Mouse (Mus musculus) hindbrain, embryonic 16.5 days (tissue): ENCODE data around the gene Fam120c. TPM values are rescaled to one million over a fixed set of nuclear protein-coding genes. Genes with fewer than 3 reads are reported as not detected.
A peak's percentile ranks its signal among the peaks of the same experiment; 100 is the strongest.

ENCODE experiments used
- ATAC-seq: fragments of 200-750 bp; cut with Nextera tagmentation; 2 replicates; pipeline ENCODE4 v1.8.0; 2017; ENCODE audit warnings: moderate TSS enrichment, moderate library complexity
- H3K27ac ChIP-seq: fragments of 300-500 bp; sonication (generic); 2 replicates; pipeline ENCODE4 v1.5.1; 2014; ENCODE audit warnings: low read depth, mild to moderate bottlenecking, control low read depth, low read length, moderate library complexity
- H3K27me3 ChIP-seq: fragments of 300-500 bp; sonication (generic); replicated peaks from 2 replicates; pipeline ENCODE4 v1.6.1; 2014; ENCODE audit warnings: low read length; ENCODE audit not compliant: control insufficient read depth, insufficient read depth
- H3K36me3 ChIP-seq: fragments of 300-500 bp; sonication (generic); 2 replicates; pipeline ENCODE4 v1.6.1; 2014; ENCODE audit warnings: mild to moderate bottlenecking, low read length, moderate library complexity, mixed read lengths; ENCODE audit not compliant: control insufficient read depth, insufficient read depth
- H3K4me1 ChIP-seq: fragments of 300-500 bp; sonication (generic); 2 replicates; pipeline ENCODE4 v1.6.1; 2014; ENCODE audit warnings: low read depth, low read length; ENCODE audit not compliant: control insufficient read depth, insufficient read depth
- H3K4me2 ChIP-seq: fragments of 300-500 bp; sonication (generic); 2 replicates; pipeline ENCODE4 v1.6.1; 2014; ENCODE audit warnings: mild to moderate bottlenecking, low read length, control low read depth, moderate library complexity
- H3K4me3 ChIP-seq: fragments of 300-500 bp; sonication (generic); 2 replicates; pipeline ENCODE4 v1.5.1; 2014; ENCODE audit warnings: mild to moderate bottlenecking, low read length, control low read depth, moderate library complexity
- H3K9ac ChIP-seq: fragments of 300-500 bp; sonication (generic); 2 replicates; pipeline ENCODE4 v1.6.1; 2014; ENCODE audit warnings: low read depth, mild to moderate bottlenecking, control low read depth, low read length, moderate library complexity
- H3K9me3 ChIP-seq: fragments of 300-500 bp; sonication (generic); 2 replicates; pipeline ENCODE4 v1.6.1; 2014; ENCODE audit warnings: mild to moderate bottlenecking, low read length, moderate library complexity; ENCODE audit not compliant: control insufficient read depth
- WGBS: fragments of 180-500 bp; shearing (Covaris S2); extraction: QIAGEN DNeasy Blood & Tissue Kit; methylation state at CpG from one replicate; pipeline ENCODE4 v1.1.7; 2014; 5-methylcytosine and 5-hydroxymethylcytosine counted together
- polyA plus RNA-seq: library from polyadenylated mRNA; unstranded; fragments of >200 nt; fragmentation: Nextera tagmentation; extraction: Ambion mirVana; gene quantifications from 2 replicates; pipeline ENCODE4 v1.2.1, GENCODE M21; 2015

Gene Fam120c
- polyA plus RNA-seq = 7.7 and 8.0 TPM in 2 replicates

GRCm38 (mm10) chrX:151343761-151344500 lies at the start of gene Fam120c:
Fam120c (plus strand) TSS chrX:151344175.
- peak within 1 kb of the TSS; percentile 69 for H3K4me3 ChIP-seq
- peak within 1 kb of the TSS; percentile 77 for H3K9ac ChIP-seq
- H3K27me3 ChIP-seq = no peaks in the 10 kb centered on the region
- peak within 1 kb of the TSS; percentile 90 for H3K27ac ChIP-seq
- H3K9me3 ChIP-seq = no peaks in the 10 kb centered on the region
- peak; percentile 95 for ATAC-seq
- peak within 1 kb of the TSS; percentile 65 for H3K4me2 ChIP-seq
- WGBS = 17% methylated on average over 40 of the region's 56 CpGs
- peaks cover 3% of the 10 kb centered on the region; the same call in 1 of the 2 replicates for H3K4me1 ChIP-seq
- H3K36me3 ChIP-seq = no peaks in the 10 kb centered on the region

GRCm38 (mm10) chrX:151298329-151298728 lies 45.6 kb upstream of the Fam120c start:
- Histone ChIP-seq H3K4me2 (no peak overlapping the region), H3K9ac (no peak overlapping the region), H3K27ac (no peak overlapping the region), H3K9me3 (no peaks in the 10 kb centered on the region), H3K4me1 (no peaks in the 10 kb centered on the region), H3K36me3 (0 out of 2 replicates have a peak, but pooled peaks cover 4% of the 10 kb centered on the region), H3K27me3 (no peaks in the 10 kb centered on the region), H3K4me3 (no peak overlapping the region)
- ATAC-seq = no peak

- H3K9ac ChIP-seq = no peak overlapping the region
- ATAC-seq = no peak
- no peak overlapping the region for H3K4me2 ChIP-seq
- no peaks in the 10 kb centered on the region for H3K4me1 ChIP-seq
- H3K4me3 ChIP-seq = no peak overlapping the region
- 77% methylated on average over 4 of the region's 4 CpGs for WGBS
- no peaks in the 10 kb centered on the region for H3K9me3 ChIP-seq
- H3K27me3 ChIP-seq = no peaks in the 10 kb centered on the region
- no peak overlapping the region for H3K27ac ChIP-seq
- no peaks in the 10 kb centered on the region for H3K36me3 ChIP-seq
Measured at GRCm38 (mm10) chrX:151313732-151314131, 30.2 kb upstream of the Fam120c start.

- H3K27ac ChIP-seq = no peak overlapping the region
- WGBS = 94% methylated on average over 2 of the region's 2 CpGs
- H3K9ac ChIP-seq = no peak overlapping the region
Measured at GRCm38 (mm10) chrX:151333615-151334014, 10.4 kb upstream of the Fam120c start.

GRCm38 (mm10) chrX:151337804-151338203 lies 6.2 kb upstream of the Fam120c start:
- Histone ChIP-seq H3K36me3 (no peaks in the 10 kb centered on the region), H3K4me3 (no peak overlapping the region), H3K9me3 (no peaks in the 10 kb centered on the region), H3K4me2 (no peak overlapping the region), H3K27ac (no peak overlapping the region), H3K27me3 (no peaks in the 10 kb centered on the region), H3K4me1 (no peaks in the 10 kb centered on the region), H3K9ac (no peak overlapping the region)
- no peak for ATAC-seq
- WGBS = 78% methylated on average over 4 of the region's 4 CpGs

More at GRCm38 (mm10) chrX:151333615-151334014, 10.4 kb upstream of the Fam120c start:
- H3K9me3 ChIP-seq = no peaks in the 10 kb centered on the region
- no peaks in the 10 kb centered on the region for H3K27me3 ChIP-seq
- H3K4me3 ChIP-seq = no peak overlapping the region
- H3K4me2 ChIP-seq = no peak overlapping the region
- H3K36me3 ChIP-seq = no peaks in the 10 kb centered on the region
- H3K4me1 ChIP-seq = no peaks in the 10 kb centered on the region
- no peak for ATAC-seq

GRCm38 (mm10) chrX:151344501-151344984 lies 568 bp downstream of the Fam120c start:
- H3K27me3 ChIP-seq = no peaks in the 10 kb centered on the region
- peaks cover 3% of the 10 kb centered on the region; the same call in 1 of the 2 replicates for H3K4me1 ChIP-seq
- 19% methylated on average over 23 of the region's 33 CpGs for WGBS
- peak overlapping the region; percentile 90 for H3K27ac ChIP-seq
- H3K36me3 ChIP-seq = no peaks in the 10 kb centered on the region
- H3K9ac ChIP-seq = peak overlapping the region; percentile 77
- peak; percentile 59 for ATAC-seq
- no peaks in the 10 kb centered on the region for H3K9me3 ChIP-seq
- peak overlapping the region; percentile 65 for H3K4me2 ChIP-seq
- peak overlapping the region; percentile 69 for H3K4me3 ChIP-seq

- 25% methylated on average over 11 of the region's 11 CpGs for WGBS
- Histone ChIP-seq H3K4me1 (peaks cover 3% of the 10 kb centered on the region; the same call in 1 of the 2 replicates), H3K36me3 (no peaks in the 10 kb centered on the region), H3K9me3 (no peaks in the 10 kb centered on the region), H3K4me2 (peak overlapping the region; percentile 65), H3K27me3 (no peaks in the 10 kb centered on the region), H3K9ac (no peak overlapping the region; the same call in 1 of the 2 replicates), H3K27ac (peak overlapping the region; percentile 12), H3K4me3 (peak overlapping the region; percentile 69)
- ATAC-seq = no peak
Measured at GRCm38 (mm10) chrX:151345333-151346125, 1.6 kb downstream of the Fam120c start.

DNA sequence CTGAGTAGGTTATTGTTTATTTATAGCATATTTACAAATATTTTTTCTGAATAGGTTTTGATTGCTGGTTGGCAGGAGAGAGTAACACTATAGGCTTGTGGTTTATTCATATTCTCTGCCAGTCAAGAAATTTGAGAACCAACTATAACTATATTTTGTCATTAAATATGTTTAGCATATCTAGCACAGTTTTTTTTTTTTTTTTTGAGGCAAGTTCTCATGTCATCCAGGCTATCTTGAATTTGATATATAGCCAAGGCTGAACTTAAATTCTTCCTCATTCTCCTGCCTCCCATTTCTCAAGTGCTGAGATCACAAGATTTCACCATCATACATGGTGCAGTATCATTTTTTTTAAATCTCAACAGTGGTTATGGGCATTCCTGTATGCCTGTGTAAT lies 3.3 kb downstream of the Fam120c start:
- Histone ChIP-seq H3K4me1 (peaks cover 3% of the 10 kb centered on the region; the same call in 1 of the 2 replicates), H3K9me3 (no peaks in the 10 kb centered on the region), H3K9ac (no peak overlapping the region), H3K4me2 (no peak overlapping the region; the same call in 1 of the 2 replicates), H3K27ac (no peak overlapping the region), H3K36me3 (no peaks in the 10 kb centered on the region), H3K27me3 (no peaks in the 10 kb centered on the region), H3K4me3 (no peak overlapping the region)
- ATAC-seq = no peak

DNA sequence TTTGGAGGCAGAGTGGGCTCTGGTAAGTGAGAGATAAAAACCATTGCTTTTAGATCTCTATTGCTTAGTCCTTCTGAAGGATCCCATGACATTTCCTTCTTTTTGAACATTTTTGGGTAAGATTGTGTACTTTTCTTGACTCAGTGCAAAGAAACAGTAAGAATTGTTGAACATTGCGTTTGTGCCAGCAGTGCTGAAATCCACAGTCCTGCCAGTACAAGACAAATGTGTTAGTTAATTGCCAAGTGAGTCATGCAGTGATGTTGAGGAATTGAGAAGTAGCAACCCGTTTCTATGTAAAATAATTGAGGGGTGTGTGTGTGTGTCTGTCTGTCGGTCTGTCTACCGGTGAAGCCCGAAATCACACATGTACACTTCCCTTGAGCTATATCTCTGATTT lies 5.3 kb downstream of the Fam120c start:
- ATAC-seq = no peak
- Histone ChIP-seq H3K9me3 (no peaks in the 10 kb centered on the region), H3K4me2 (no peak overlapping the region), H3K4me1 (peaks cover 3% of the 10 kb centered on the region; the same call in 1 of the 2 replicates), H3K9ac (no peak overlapping the region), H3K27me3 (no peaks in the 10 kb centered on the region), H3K4me3 (no peak overlapping the region), H3K36me3 (no peaks in the 10 kb centered on the region), H3K27ac (no peak overlapping the region)
- WGBS = 81% methylated on average over 5 of the region's 5 CpGs
